Mouse (Mus musculus): ENCODE measurements around the gene Arl6. TPM values are rescaled to one million over a fixed set of nuclear protein-coding genes. Genes with fewer than 3 reads are reported as not detected.

The Arl6 gene
- total and polyA plus RNA-seq, 3 experiments = 0.23 to 0.77 TPM; not detected in 1

GRCm38 (mm10) chr16:59573961-59574360 is 65.2 kb downstream of the Arl6 start:
- TF ChIP-seq USF1 (IDR thresholded peaks at IDR 0.05; ENCODE audit: low read depth, low read length) (no peak), ZC3H11A (IDR thresholded peaks at IDR 0.05; ENCODE audit: low read depth, low read length) (no peak), ZMIZ1 (IDR thresholded peaks at IDR 0.05; ENCODE audit: low read depth, low read length) (no peak), MAX (IDR thresholded peaks at IDR 0.05; ENCODE audit: low read length) (no peak), IRF4 (IDR thresholded peaks at IDR 0.05; ENCODE audit: low read depth, low read length) (no peak), MEF2A (IDR thresholded peaks at IDR 0.05; ENCODE audit: borderline replicate concordance, low read depth, low read length) (no peak), MAFK (IDR thresholded peaks at IDR 0.05; ENCODE audit: insufficient replicate concordance, low read length) (no peak)
- Histone ChIP-seq H3K79me2 (replicated peaks; ENCODE audit: control insufficient read depth, extremely low read depth, insufficient read depth, poor library complexity, severe bottlenecking) (no peaks in the 10 kb centered on the region), H3K27me3 (replicated peaks) (no peaks in the 10 kb centered on the region), H3K27ac (ENCODE audit: insufficient read depth, low read depth) (no peak overlapping the region), H3K4me2 (ENCODE audit: insufficient read depth, low read depth, poor library complexity, severe bottlenecking) (no peak overlapping the region), H3K9me3 (replicated peaks; ENCODE audit: low read length) (no peaks in the 10 kb centered on the region), H3K4me3 (replicated peaks in 1 of 3; ENCODE audit: low read depth in 2 of 3, low read length in 2 of 3, poor library complexity in 1 of 3) (no peak overlapping the region), H3K36me3 (replicated peaks in 1 of 2; ENCODE audit: control insufficient read depth in 1 of 2, insufficient read depth in 1 of 2, low read length in 1 of 2) (no peaks in the 10 kb centered on the region), H3K9ac (ENCODE audit: insufficient read depth, low read depth) (no peak overlapping the region), H3K4me1 (ENCODE audit: control insufficient read depth in 1 of 2, insufficient read depth in 2 of 2) (peaks cover 3 to 28% of the 10 kb centered on the region in 2 experiments)
- in situ Hi-C loops (cut with MboI; ENCODE audit: low pct_ligation_motif_present, low pct_unique_long_range_greater_than_20kb, low sequenced_read_pairs) (no loop called here), dilution Hi-C loops (cut with MboI; ENCODE audit: extremely low pct_ligation_motif_present, extremely low pct_unique_long_range_greater_than_20kb, low sequenced_read_pairs) (no loop called here)
- no peak for DNase-seq (ENCODE audit: extremely low read depth)

- dilution Hi-C loops (cut with MboI; ENCODE audit: extremely low pct_ligation_motif_present, extremely low pct_unique_long_range_greater_than_20kb, low sequenced_read_pairs) = no loop called here
- DNase-seq (ENCODE audit: extremely low read depth) = no peak
Measured at GRCm38 (mm10) chr16:59572685-59573084, 66.5 kb downstream of the Arl6 start.

GRCm38 (mm10) chr16:59570807-59571206 is 68.4 kb downstream of the Arl6 start:
- TF ChIP-seq SIN3A (IDR thresholded peaks at IDR 0.05; ENCODE audit: low read length) (no peak), TCF12 (IDR thresholded peaks at IDR 0.05; ENCODE audit: low read depth, low read length) (0 out of 2 replicates have a peak, but pooled peaks have one; percentile 40), IRF4 (IDR thresholded peaks at IDR 0.05; ENCODE audit: low read depth, low read length) (peak; percentile 88), TBP (conservative IDR thresholded peaks at IDR 0.05; ENCODE audit: low read depth, low read length) (peak; percentile 50; the same call in 1 of the 2 replicates), POLR2A (IDR thresholded peaks at IDR 0.05; ENCODE audit: low read depth, low read length) (peak; percentile 30; the same call in 1 of the 2 replicates), MAX (IDR thresholded peaks at IDR 0.05; ENCODE audit: low read length) (no peak), USF2 (conservative IDR thresholded peaks at IDR 0.05; ENCODE audit: low read depth, low read length) (no peak), USF1 (IDR thresholded peaks at IDR 0.05; ENCODE audit: low read depth, low read length) (no peak), MAZ (IDR thresholded peaks at IDR 0.05; ENCODE audit: low read depth, low read length) (no peak), RCOR1 (conservative IDR thresholded peaks at IDR 0.05; ENCODE audit: low read depth, low read length) (no peak), CHD2 (IDR thresholded peaks at IDR 0.05; ENCODE audit: low read length) (no peak), PAX5 (IDR thresholded peaks at IDR 0.05; ENCODE audit: low read length) (no peak), EP300 (IDR thresholded peaks at IDR 0.05; ENCODE audit: low read length) (peak; percentile 54), NRF1 (IDR thresholded peaks at IDR 0.05; ENCODE audit: low read depth, low read length) (0 out of 2 replicates have a peak, but pooled peaks have one; percentile 14), NELFE (IDR thresholded peaks at IDR 0.05; ENCODE audit: low read depth, low read length) (0 out of 2 replicates have a peak, but pooled peaks have one; percentile 29), ETS1 (conservative IDR thresholded peaks at IDR 0.05; ENCODE audit: low read depth, low read length) (peak; percentile 36; the same call in 1 of the 2 replicates), ELF1 (IDR thresholded peaks at IDR 0.05; ENCODE audit: low read depth, low read length) (no peak), CTCF (conservative IDR thresholded peaks at IDR 0.05 in 1 of 2, IDR thresholded peaks at IDR 0.05 in 1 of 2; ENCODE audit: low read depth in 2 of 2, low read length in 2 of 2) (no peak), HCFC1 (IDR thresholded peaks at IDR 0.05; ENCODE audit: low read depth, low read length) (no peak; the same call in 1 of the 2 replicates)
- peak overlapping the region; percentile 24 to 57 (median 44) for H3K4me3 ChIP-seq (replicated peaks in 1 of 3; ENCODE audit: low read depth in 2 of 3, low read length in 2 of 3, poor library complexity in 1 of 3)
- no peaks in the 10 kb centered on the region for H3K27me3 ChIP-seq (replicated peaks)
- H3K4me2 ChIP-seq (ENCODE audit: insufficient read depth, low read depth, poor library complexity, severe bottlenecking) = peak overlapping the region; percentile 100
- H3K9ac ChIP-seq (ENCODE audit: insufficient read depth, low read depth) = peak overlapping the region; percentile 94
- H3K4me1 ChIP-seq (ENCODE audit: control insufficient read depth in 1 of 2, insufficient read depth in 2 of 2) = peaks cover 10 to 47% of the 10 kb centered on the region in 2 experiments
- H3K9me3 ChIP-seq (replicated peaks; ENCODE audit: low read length) = no peaks in the 10 kb centered on the region
- H3K79me2 ChIP-seq (replicated peaks; ENCODE audit: control insufficient read depth, extremely low read depth, insufficient read depth, poor library complexity, severe bottlenecking) = no peaks in the 10 kb centered on the region
- H3K36me3 ChIP-seq (replicated peaks in 1 of 2; ENCODE audit: control insufficient read depth in 1 of 2, insufficient read depth in 1 of 2, low read length in 1 of 2) = no peaks in the 10 kb centered on the region
- in situ Hi-C loops (cut with MboI; ENCODE audit: low pct_ligation_motif_present, low pct_unique_long_range_greater_than_20kb, low sequenced_read_pairs) (no loop called here), dilution Hi-C loops (cut with MboI; ENCODE audit: extremely low pct_ligation_motif_present, extremely low pct_unique_long_range_greater_than_20kb, low sequenced_read_pairs) (no loop called here)
- DNase-seq (ENCODE audit: extremely low read depth) = peak; percentile 53
- H3K27ac ChIP-seq (ENCODE audit: insufficient read depth, low read depth) = peak overlapping the region; percentile 81

More at GRCm38 (mm10) chr16:59572685-59573084, 66.5 kb downstream of the Arl6 start:
- Histone ChIP-seq H3K4me3 (replicated peaks in 1 of 3; ENCODE audit: low read depth in 2 of 3, low read length in 2 of 3, poor library complexity in 1 of 3) (no peak overlapping the region), H3K9ac (ENCODE audit: insufficient read depth, low read depth) (no peak overlapping the region), H3K4me2 (ENCODE audit: insufficient read depth, low read depth, poor library complexity, severe bottlenecking) (no peak overlapping the region), H3K4me1 (ENCODE audit: control insufficient read depth in 1 of 2, insufficient read depth in 2 of 2) (peaks cover 8 to 36% of the 10 kb centered on the region in 2 experiments), H3K36me3 (replicated peaks in 1 of 2; ENCODE audit: control insufficient read depth in 1 of 2, insufficient read depth in 1 of 2, low read length in 1 of 2) (no peaks in the 10 kb centered on the region), H3K79me2 (replicated peaks; ENCODE audit: control insufficient read depth, extremely low read depth, insufficient read depth, poor library complexity, severe bottlenecking) (no peaks in the 10 kb centered on the region), H3K27me3 (replicated peaks) (no peaks in the 10 kb centered on the region), H3K9me3 (replicated peaks; ENCODE audit: low read length) (no peaks in the 10 kb centered on the region), H3K27ac (ENCODE audit: insufficient read depth, low read depth) (no peak overlapping the region)
- in situ Hi-C loops (cut with MboI; ENCODE audit: low pct_ligation_motif_present, low pct_unique_long_range_greater_than_20kb, low sequenced_read_pairs) = no loop called here
- no peak for TF ChIP-seq MAFK (IDR thresholded peaks at IDR 0.05; ENCODE audit: insufficient replicate concordance, low read length)
- TF ChIP-seq SIN3A (IDR thresholded peaks at IDR 0.05; ENCODE audit: low read length) = no peak
- TF ChIP-seq GABPA (IDR thresholded peaks at IDR 0.05; ENCODE audit: insufficient replicate concordance, low read depth, low read length) = no peak
- TF ChIP-seq RCOR1 (conservative IDR thresholded peaks at IDR 0.05; ENCODE audit: low read depth, low read length) = no peak
- TF ChIP-seq MAZ (IDR thresholded peaks at IDR 0.05; ENCODE audit: low read depth, low read length) = no peak
- TF ChIP-seq USF1 (IDR thresholded peaks at IDR 0.05; ENCODE audit: low read depth, low read length) = no peak
- no peak for TF ChIP-seq UBTF (IDR thresholded peaks at IDR 0.05; ENCODE audit: low read depth, low read length)
- no peak for TF ChIP-seq USF2 (conservative IDR thresholded peaks at IDR 0.05; ENCODE audit: low read depth, low read length)
- TF ChIP-seq ZC3H11A (IDR thresholded peaks at IDR 0.05; ENCODE audit: low read depth, low read length) = no peak

Measured in CH12.LX (cell line).